Mouse (Mus musculus) lung, postnatal 10 days (tissue): Measurements from ENCODE around the gene Vcan.

Source experiments
- DNase-seq: peaks from one replicate; pipeline ENCODE4 v3.0.0; 2021

Gene Vcan

DNA sequence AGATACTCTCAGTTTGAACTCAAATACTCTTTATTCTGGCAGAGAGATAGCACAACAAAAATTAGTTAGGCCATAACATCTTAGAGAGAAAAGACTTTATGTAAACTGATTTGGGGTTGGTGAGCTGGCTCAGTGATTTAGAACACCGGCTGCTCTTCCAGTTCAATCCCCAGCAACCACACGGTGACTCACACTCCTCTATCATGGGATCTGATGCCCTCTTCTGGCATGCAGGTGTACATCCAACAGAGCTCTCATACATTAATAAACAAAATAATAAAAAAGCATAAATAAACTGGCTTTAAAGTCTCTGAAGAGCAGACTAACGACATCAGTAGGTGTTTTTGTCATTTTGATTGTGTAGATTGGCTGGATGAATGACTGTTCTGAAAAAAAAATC is 21.8 kb downstream of the Vcan start:
- DNase-seq, result no peak

DNA sequence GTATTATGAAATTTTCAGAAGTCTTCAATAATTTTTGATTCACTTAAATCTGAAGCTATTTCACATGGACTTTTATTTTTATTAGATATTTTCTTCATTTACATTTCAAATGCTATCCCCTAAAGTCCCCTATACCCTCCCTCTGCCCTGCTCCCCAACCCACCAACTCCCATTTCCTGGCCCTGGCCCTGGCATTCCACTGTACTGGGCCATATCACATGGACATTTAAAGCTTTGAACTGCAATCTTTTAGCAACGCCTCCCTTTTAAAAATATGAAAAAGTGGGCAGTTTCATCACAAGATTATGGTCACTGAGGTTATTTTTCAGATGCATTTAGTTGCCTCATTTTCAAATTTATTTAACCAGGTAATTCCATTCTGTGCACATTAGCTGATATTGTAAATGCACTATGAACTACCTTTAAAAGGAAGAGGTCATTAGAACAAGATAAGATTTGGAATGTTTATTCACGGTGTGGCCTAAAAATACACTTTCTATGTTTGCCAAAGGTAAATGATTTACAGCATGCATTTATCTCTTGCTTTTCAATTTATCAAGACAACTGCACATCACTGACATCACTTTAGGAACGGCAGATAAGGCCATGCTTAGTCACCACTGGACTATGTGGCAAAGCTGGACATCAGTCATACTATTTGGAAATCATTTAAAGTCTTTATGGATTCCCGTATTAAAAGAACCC is 32.7 kb downstream of the Vcan start:
- no peak for DNase-seq

DNA sequence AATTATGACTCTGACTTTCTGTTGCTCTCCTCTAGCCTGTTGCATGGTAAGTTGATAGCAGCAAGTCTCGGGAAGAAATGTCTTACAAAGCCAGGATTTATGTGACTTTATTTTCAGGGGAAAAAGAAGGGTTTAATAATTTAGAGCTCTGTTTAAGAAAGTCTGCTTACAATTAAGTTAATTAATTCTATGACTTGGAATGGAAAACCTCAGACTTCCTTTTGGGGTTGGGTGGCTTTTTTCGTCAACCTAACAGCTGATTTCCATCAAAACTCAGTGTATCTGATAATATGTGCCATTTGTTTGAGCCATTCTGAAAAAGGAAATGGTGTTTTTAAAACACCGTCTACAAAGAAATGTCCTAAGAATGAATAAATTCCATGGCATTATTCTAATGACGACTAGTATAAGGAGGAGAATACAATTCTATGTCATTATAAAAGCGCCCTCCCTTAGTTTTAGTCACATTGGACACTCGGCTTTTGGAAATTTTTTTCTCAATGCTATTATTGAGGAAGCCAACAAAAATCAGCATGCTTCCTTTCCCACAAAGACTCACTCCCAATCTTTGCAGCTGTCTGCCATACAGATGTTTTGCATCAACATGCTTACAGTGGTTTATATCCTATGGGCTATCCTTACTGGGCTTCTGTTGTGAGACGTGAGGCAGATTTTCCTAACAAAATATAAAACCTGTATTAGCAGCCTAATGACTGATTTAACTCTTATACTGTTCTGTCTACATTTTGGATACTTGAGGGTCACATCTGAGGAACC is 34.0 kb downstream of the Vcan start:
- no peak for DNase-seq

DNA sequence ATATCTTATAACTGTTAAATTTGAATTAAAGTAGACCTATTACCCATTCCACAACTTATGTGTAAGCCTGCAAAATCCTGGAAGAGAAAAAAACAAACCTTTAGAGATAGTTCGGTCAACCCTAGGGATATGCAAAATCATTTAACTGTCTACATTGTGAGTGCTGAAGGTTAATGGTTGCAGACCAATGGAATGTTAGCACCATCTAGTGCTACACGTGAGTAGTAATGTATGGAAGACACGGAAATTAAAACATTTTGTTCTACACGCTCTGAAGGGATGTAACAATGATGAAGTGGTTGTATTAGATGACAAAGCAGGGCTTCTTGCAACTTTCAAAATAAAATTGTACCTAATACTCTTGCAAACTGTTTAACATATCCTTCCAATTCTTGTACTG is 39.9 kb downstream of the Vcan start:
- no peak for DNase-seq

DNA sequence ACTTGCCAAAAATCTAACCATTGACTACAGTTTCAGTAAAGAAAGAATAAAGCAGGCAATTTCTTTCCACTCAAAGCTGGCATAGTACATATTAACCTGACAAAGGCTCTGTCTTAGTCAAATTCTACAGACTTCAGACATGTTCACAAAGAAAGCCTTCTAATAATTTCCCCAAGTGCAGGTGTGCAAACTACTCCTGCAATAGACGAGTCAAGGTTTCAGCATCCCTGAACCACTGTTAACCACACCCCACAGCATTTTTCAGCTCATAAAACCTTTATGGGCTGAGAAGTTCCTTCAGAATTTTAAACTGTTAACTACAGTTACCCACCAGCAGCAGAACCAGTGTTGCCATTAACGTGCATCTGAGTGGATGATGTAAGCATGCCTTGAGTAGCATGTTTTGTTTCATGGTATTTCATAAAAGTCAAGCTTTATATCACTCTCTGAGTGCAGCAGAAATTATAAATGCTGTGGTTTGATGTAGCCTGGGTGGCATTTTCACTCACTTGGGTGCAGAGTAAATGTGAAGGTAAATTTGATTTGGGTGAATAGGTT is 42.2 kb downstream of the Vcan start:
- no peak for DNase-seq

DNA sequence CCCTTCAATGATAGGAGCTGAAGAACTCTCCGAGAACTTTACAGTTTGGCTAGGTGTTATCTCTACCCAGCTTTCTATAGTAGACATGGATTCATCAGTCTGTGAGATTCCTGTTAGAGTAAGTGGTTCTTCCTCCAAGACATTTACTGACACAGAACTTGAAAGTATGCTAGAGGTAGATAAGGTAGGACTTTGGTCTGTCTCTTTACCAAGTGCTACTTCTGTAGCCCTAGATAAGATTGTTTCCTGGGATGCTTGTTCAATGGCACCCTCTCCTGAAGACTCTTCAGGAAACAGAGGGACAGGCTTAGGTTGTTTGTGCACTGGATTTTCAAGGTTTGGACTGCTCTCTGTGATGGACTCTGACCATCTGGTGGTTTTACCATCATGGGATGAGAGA is 49.7 kb downstream of the Vcan start:
- DNase-seq, result no peak

DNA sequence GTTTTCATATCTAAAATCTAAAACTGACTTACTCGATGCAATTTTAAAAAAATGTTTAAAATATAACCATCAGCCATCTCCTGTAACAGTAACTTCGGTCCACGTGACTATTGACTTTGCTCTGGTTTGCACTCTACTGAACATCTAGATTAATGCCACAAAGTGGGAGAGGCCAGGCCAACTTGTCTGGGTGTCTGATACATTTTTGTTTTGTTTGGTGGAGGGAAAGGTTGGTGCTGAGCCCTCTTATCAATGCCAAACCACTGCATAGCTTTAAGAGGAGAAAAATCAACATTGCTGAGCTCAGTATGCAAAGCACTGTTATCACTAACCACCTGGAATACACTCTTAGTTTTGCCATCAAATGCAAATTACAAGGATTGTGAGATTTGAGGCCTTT is 58.8 kb downstream of the Vcan start:
- no peak for DNase-seq

DNA sequence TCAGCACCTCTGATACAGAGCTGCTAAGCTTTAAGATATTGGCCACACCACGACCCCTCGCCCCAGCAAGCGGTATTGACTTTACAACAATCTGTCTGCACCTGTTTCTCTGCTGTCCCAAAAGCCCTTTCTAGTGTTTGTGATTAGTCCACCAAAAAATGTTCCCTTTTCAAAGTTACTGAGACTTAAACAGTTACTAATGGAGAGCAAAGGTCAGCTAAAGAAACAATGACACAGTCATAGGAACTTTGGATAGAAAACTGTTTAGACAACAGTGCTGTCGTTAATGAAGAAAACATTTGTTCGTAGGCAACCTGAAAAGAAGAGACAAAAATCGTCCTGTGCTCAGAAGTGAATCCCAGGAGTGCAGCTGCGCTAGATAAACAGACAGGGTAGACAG is 60.1 kb downstream of the Vcan start:
- no peak for DNase-seq

DNA sequence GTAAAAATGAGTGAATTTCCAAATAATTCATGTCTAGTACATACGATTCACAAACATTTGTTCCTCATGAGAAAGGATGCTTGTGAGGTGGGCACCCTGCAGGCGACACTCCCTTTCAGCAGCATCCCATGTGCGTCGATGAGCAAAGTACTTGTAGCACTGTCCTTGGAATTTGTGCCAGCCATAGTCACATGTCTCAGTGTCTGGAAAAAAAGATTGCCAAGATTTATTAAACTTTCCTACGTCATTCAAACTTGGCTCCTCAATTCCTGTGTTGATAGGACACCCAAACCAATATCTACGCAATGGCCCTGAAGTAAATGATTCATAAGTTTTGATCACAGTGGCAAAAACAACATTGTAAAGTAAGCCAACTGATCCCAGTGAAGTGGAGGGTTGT is 62.6 kb downstream of the Vcan start:
- DNase-seq, result no peak

DNA sequence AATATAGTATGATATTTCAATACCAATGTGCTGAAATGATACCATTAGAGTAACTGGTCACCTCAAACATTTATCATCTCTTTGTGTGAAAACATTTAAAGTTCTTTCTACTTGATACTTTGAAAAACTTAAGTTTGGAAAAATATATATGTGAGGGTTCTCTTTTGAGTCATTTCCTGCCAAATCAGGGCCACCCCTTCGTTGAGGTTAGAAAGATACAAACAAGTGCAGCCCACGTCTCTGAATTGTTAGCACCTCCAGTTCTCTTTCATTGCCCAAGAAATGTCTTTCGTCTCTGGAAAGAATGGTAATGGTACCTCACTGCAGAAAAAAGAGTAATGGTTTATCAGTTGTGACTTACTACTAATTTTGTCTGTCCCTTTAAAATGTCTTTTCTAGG is 71.8 kb downstream of the Vcan start:
- no peak for DNase-seq

DNA sequence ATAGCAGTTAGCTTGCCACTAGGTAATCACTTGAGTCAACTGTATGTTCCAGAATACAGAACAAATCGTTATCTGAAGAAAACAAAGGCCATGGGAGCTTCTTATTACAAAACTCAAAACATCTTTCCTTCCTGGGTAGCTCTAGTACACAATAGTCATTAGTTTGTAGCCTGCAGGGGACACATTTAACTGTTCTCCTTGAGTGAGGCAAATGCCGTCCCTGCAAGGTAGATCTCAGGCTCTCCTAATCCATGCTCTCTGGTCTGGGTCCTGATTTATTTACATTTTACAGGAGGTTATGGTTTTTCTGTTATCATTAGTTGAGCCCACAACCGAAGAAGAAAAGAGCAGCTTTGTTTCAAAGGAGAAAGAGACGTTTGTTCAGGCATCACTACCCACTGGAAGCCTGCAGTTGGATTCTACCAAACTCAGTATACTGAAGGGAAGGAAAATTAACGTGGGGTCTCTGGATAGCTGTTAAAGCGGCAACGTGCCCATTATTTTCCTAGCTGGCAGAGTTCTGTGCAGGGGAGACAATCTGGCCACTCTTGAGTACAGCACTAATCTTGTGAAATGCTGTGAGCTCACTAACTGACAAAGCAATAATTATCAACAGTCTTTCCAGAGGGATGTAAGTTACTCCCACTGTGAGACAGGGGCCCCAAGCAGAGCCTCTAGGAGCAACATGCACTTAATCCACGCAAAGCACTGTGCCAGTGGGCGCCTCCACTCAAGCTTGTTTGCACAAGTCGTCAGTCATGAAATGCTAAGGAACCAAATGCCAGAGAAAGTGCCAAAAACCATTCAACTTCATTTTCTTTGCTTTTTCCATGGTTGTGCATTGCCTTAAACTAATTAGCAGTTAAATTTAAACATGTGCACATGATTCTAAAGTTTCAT is 73.1 kb downstream of the Vcan start:
- DNase-seq, result no peak

DNA sequence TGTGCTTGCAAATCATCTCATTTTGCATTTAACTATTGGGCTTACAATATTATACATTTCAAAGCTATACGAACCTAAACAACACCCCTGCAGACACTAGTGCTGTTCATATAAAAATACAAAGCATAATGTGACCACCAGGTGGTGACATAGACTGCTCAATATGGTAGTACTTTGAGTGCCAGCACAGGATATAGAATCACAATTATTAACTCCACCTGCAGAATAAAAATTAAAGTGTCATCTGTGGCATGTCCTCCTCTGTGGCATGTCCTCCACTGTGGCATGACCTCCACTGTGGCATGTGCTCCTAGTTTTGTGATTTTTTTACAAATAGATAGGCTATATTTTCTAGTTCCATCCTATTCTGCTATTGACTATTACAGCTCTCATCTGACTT is 74.2 kb downstream of the Vcan start:
- DNase-seq, result peak; percentile 41

DNA sequence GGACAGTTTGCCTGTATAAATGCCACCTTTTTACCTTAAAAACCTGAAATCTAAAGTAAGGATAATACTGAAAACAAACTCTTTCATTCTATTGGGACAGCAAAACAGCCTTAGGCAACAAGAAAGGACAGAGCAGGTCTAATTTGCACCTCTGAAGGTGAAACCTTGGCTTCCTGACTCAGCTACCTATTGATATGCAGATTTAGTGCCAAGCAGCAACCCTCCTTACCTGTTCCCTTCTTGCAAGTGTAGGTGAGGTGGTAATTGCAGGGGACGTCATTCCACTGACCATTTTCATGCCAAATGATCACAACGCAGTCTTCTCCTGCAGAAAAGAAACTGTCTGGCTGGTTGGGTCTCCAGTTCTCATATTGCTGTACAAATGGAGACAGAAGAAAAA is 80.6 kb downstream of the Vcan start:
- DNase-seq, result no peak

DNA sequence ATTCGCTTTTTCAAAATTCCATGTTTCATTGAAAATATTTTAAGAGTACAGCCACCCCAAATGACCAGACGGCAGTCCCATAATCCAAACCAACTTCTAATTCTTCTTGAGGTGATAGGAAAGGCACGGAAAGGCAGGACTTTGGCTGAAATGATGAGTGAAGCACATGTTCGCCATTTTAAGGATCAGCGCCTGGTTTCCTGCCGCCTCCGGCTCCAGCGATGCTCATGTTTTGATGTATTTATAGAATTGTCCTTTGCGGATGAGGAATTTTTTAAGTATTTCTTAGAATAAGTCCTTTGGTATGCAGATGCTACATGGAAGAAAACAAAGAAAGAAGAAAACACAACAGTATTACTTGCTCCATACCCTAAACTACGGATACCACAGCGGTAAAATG is 85.3 kb downstream of the Vcan start:
- DNase-seq, result no peak

DNA sequence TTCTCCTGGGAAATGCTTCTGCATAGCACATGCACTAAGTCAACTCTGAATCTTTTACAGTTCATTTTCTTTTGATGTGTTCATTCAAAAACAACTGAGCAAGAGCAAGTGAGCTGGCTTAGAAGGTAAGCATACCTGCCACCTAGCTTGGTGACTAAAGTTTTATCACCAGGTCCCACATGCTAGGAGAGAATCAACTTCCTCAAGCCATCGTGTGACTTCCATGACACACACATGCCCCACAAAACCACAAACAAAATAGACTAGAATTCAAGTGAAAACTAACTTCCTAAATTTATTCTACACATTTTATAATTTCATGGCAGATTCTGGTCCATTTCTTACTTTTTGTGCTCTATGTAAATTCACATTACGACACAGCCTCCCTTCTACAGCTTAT is 89.0 kb downstream of the Vcan start:
- no peak for DNase-seq

DNA sequence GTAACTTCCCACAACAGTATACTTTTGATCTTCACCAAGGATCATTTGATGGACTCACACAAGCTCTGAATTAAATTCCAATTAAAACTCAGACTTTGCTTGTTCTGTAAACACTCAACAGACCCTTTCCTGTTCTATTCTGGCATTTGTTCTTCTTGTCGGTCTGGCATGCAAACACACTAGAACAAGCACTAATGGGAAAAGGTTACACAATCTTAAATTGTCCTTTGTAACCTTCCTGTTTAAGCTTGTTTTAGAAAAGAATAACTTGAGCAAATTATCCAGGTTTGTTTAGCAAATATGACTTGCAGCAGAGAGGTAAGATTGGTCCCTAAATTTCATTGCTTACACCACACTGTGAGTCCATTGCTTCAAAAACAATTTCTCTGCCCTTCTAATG is 89.5 kb downstream of the Vcan start:
- DNase-seq, result no peak

DNA sequence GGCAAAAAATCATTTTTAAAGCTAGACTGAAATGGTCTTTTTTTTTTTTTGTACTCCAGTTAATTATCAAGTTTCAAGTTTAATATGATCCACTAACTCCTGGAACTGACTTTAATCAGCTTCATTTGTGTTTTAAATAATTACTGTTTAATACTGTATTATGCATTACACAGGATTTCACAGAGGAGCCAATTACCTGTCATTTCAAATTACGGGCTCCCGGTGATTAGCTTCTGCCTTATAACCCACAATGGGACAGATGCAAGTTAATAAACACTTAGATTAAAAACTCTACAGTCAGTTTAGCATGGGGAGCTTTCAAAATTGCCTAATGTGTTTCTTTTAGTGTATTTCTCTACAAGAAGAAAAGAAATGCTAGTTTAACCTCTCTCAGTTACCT is 96.7 kb downstream of the Vcan start:
- no peak for DNase-seq

DNA sequence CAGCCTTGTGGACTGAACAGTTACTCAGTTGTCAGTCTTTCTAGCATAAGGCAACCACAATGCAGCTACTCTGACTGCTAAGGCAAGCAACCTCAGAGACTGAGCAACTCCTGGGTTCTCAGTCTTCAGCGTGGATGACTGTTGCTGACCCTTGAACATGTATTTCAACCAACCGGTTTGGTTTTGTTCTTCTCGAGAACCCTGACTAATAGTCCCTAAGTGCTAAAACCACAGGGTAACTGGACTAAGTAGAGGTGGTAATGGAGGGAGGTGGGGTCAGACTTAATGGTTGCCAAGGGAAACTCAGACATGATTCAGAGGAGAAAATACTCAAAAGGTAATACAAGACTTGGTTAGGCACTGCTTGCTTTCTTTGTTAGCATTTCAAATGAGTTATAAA is 105.3 kb downstream of the Vcan start:
- DNase-seq, result no peak

DNA sequence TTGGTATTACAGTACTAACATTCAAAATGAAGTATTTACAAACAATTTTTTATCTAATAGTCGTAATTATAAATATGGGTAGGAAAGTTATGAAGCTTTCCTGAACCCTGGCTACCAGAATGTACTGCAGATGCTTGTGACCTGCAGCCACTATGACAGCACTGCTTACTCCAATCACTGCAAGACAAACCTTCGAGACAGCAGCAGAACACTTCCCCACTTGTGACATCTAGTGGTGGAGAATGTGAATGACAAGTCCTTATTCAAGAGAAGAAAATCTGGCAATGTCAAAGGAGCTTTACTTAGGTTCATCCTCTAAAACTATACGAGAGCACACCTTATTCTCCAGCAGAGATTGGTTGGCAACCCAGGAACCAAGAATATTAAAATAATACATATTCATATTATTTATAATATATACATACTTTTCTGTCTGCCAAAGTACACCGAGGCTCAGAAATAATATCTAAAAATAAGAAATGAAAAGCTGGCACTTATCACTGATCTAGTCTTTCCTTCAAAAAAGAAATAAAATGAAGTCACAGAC is 108.1 kb downstream of the Vcan start:
- peak; percentile 51 for DNase-seq

DNA sequence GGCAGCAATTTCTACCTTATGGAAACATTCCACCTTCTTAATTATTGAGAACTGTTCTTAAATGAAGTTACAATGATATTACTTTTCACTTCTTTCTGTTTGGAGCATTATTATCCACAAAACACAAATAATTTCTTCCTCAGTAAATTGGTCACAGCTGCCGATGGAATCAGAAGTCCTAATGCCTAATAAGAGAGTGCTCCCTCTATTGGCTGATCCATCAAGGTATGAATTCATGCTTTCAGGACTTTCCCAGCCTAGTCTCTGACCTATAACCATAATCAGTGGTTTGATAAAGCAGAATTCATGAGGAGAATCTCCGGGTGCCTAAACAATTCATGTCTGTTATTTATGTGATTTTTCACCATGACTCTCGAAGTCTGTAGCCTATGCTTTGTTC is 123.2 kb downstream of the Vcan start:
- no peak for DNase-seq

DNA sequence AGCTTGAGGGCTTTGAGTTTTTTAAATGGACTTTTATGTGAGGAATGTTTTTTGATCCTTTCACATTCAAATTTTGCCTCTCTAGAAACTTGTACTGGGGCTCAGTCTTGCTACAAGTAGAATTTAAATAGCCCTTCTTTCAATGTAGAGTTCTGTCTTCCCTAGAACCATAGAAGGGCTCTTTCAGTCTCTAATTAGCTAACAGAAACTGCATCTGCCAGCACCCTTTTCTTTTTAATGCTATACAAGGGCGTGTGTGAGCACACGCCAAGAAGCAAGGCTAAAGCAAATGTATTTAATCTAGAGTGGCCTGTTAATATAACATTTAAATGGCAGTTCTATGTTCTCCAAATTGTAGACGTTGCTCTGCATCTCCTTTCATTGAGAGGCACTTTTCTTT is 134.9 kb downstream of the Vcan start:
- DNase-seq, result no peak
